Mouse (Mus musculus): Measurements from ENCODE around the gene Rnf216. TPM values are rescaled to one million over a fixed set of nuclear protein-coding genes. Genes with fewer than 3 reads are reported as not detected.

Rnf216 gene
- polyA plus RNA-seq, 1 experiment from 2014 or later = 46.9 TPM

DNA sequence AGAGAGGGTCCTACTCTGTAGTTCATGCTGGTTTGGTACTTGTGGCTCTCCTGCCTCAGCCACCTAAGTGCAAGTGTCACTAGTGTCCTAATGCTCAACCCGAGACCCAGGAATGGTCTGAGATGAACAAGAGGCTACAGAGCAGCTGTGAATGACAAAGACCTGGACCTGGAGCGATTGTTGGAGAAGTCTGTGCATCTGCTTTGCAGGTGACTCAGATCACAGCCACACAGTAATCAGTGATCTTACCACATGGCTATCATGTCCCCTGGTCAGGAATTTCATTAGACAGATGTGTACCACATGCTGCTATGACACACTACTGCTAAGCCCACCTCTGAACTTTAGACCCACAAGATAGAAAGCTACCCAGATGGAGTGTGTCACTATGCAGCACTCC is 118.0 kb downstream of the Rnf216 start:
- no peak overlapping the region for H3K27ac ChIP-seq
- WGBS = 83% methylated on average over 2 of the region's 2 CpGs
- H3K27me3 ChIP-seq = no peaks in the 10 kb centered on the region
- H3K4me2 ChIP-seq = no peak overlapping the region
- H3K36me3 ChIP-seq = peaks cover 56% of the 10 kb centered on the region
- no peak overlapping the region for H3K4me3 ChIP-seq (replicated peaks)
- ATAC-seq (replicated peaks; ENCODE audit: low FRiP score) = no peak
- peaks cover 26% of the 10 kb centered on the region for H3K4me1 ChIP-seq
- no peak overlapping the region for H3K9ac ChIP-seq
- no peaks in the 10 kb centered on the region for H3K9me3 ChIP-seq (replicated peaks)

DNA sequence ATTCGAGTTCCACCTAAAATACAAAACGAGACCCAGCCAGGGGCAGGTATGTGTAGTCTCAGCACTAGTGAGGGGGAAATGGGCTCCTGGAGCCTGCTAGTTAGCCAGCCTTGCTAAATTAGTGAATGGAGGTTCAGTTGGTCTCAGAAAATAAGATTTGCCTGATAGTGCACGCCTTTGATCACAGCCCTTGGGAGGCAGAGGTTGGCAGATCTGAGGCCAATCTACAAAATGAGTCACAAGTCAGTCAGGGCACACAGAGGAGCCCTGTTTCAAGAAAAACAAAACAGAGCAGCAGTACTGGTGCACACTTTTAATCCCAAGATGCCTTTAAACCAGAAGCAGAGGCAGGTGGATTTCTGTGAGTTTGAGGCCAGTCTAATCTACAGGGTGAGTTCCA is 123.6 kb downstream of the Rnf216 start:
- H3K27me3 ChIP-seq = no peaks in the 10 kb centered on the region
- H3K9me3 ChIP-seq (replicated peaks) = no peaks in the 10 kb centered on the region
- no peak overlapping the region for H3K4me3 ChIP-seq (replicated peaks)
- H3K27ac ChIP-seq = peak overlapping the region; percentile 42
- WGBS = 68% methylated on average over 3 of the region's 3 CpGs
- 0 out of 2 replicates have a peak, but pooled peaks have one; percentile 12 for ATAC-seq (replicated peaks; ENCODE audit: low FRiP score)
- H3K36me3 ChIP-seq = peaks cover 43% of the 10 kb centered on the region
- no peak overlapping the region for H3K4me2 ChIP-seq
- H3K4me1 ChIP-seq = peaks cover 8% of the 10 kb centered on the region; the same call in 1 of the 2 replicates
- no peak overlapping the region for H3K9ac ChIP-seq

GRCm38 (mm10) chr5:142988520-142988919 is 124.3 kb downstream of the Rnf216 start:
- H3K36me3 ChIP-seq = peaks cover 36% of the 10 kb centered on the region
- no peak overlapping the region for H3K4me3 ChIP-seq (replicated peaks)
- no peaks in the 10 kb centered on the region for H3K27me3 ChIP-seq
- H3K9ac ChIP-seq = no peak overlapping the region
- H3K4me2 ChIP-seq = no peak overlapping the region
- H3K27ac ChIP-seq = no peak overlapping the region
- no peak for ATAC-seq (replicated peaks; ENCODE audit: low FRiP score)
- H3K9me3 ChIP-seq (replicated peaks) = no peaks in the 10 kb centered on the region
- WGBS = 82% methylated on average over 5 of the region's 5 CpGs
- H3K4me1 ChIP-seq = peaks cover 8% of the 10 kb centered on the region; the same call in 1 of the 2 replicates

DNA sequence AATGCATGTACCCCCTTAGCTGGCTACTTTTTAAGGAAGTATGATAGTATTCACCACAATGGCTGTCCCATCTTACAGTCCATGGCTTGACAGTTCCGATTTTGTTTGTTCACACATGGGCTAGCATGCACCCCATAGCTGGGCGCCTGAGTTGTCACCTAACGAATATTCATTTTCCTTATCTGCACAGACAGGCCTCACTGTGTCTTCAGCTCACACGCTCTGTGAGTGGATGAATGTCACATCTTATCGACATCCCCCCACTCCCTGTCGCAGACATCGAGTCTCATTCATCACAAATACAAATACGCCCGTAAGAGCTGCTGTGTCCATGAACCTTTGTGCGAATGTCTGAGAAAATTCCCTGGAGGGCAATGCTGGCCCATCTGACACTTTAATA is 128.5 kb downstream of the Rnf216 start:
- ATAC-seq (replicated peaks; ENCODE audit: low FRiP score) = no peak
- 84% methylated on average over 10 of the region's 10 CpGs for WGBS
- Histone ChIP-seq H3K9ac (no peak overlapping the region), H3K4me3 (replicated peaks) (no peak overlapping the region), H3K27ac (no peak overlapping the region), H3K36me3 (no peaks in the 10 kb centered on the region), H3K27me3 (no peaks in the 10 kb centered on the region), H3K9me3 (replicated peaks) (no peaks in the 10 kb centered on the region), H3K4me2 (no peak overlapping the region), H3K4me1 (peaks cover 10% of the 10 kb centered on the region)

DNA sequence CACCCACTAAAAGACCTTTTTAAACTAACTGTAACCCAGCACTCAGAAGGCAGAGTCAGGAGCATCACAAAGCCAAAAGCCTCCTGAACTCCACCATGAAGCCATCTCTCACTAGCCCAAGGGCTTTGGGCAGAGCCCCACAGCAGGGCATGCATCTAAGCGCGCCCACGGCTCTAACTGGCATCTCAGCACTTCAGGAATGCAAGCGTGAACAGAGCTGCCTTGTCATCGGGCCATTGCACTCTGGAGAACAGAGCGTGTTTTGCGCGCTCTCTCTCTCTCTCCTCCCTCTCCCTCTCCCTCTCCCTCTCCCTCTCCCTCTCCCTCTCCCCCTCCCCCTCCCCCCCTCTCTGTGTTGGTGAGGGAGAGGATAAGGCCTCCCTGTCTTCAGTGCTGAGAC is 129.6 kb downstream of the Rnf216 start:
- no peaks in the 10 kb centered on the region for H3K9me3 ChIP-seq (replicated peaks)
- no peak overlapping the region for H3K9ac ChIP-seq
- H3K36me3 ChIP-seq = no peaks in the 10 kb centered on the region
- H3K4me1 ChIP-seq = peaks cover 8% of the 10 kb centered on the region; the same call in 1 of the 2 replicates
- H3K27me3 ChIP-seq = no peaks in the 10 kb centered on the region
- no peak overlapping the region for H3K4me3 ChIP-seq (replicated peaks)
- 62% methylated on average over 8 of the region's 8 CpGs for WGBS
- no peak overlapping the region for H3K4me2 ChIP-seq
- no peak for ATAC-seq (replicated peaks; ENCODE audit: low FRiP score)
- no peak overlapping the region for H3K27ac ChIP-seq

- Histone ChIP-seq H3K9ac (no peak overlapping the region), H3K36me3 (no peaks in the 10 kb centered on the region), H3K9me3 (replicated peaks) (no peaks in the 10 kb centered on the region), H3K27ac (peak overlapping the region; percentile 48; the same call in 1 of the 2 replicates), H3K4me2 (no peak overlapping the region), H3K4me1 (peaks cover 8% of the 10 kb centered on the region; the same call in 1 of the 2 replicates), H3K4me3 (replicated peaks) (no peak overlapping the region), H3K27me3 (no peaks in the 10 kb centered on the region)
- peak; percentile 43; the same call in 1 of the 2 replicates for ATAC-seq (replicated peaks; ENCODE audit: low FRiP score)
- 72% methylated on average over 16 of the region's 16 CpGs for WGBS
Measured at GRCm38 (mm10) chr5:142982046-142982801, 130.6 kb downstream of the Rnf216 start.

DNA sequence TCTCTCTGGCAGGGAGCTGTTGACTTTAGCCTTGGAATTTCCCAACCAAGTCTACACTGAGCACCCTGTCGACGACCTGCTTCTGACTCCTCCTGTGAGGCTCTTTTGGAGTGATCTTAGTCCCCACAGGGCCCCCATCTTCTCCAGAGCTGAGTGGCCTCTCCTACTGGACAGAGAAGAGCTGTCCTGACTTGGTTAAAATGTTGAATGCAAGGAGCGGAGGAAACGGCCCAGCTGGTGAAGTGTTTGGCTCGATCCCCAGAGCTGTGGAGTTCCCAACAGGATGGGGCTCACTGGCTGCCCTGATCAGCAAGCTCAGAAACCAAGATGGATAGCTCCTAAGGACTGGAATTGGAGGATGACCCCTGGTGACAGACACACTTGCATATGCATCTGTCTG is 136.3 kb downstream of the Rnf216 start:
- Histone ChIP-seq H3K9me3 (replicated peaks) (no peaks in the 10 kb centered on the region), H3K27me3 (no peaks in the 10 kb centered on the region), H3K4me2 (no peak overlapping the region), H3K4me3 (replicated peaks) (no peak overlapping the region), H3K9ac (no peak overlapping the region), H3K4me1 (peaks cover 22% of the 10 kb centered on the region), H3K36me3 (peaks cover 28% of the 10 kb centered on the region), H3K27ac (peak overlapping the region; percentile 28)
- WGBS = 46% methylated on average over 5 of the region's 5 CpGs
- 0 out of 2 replicates have a peak, but pooled peaks have one; percentile 8 for ATAC-seq (replicated peaks; ENCODE audit: low FRiP score)

DNA sequence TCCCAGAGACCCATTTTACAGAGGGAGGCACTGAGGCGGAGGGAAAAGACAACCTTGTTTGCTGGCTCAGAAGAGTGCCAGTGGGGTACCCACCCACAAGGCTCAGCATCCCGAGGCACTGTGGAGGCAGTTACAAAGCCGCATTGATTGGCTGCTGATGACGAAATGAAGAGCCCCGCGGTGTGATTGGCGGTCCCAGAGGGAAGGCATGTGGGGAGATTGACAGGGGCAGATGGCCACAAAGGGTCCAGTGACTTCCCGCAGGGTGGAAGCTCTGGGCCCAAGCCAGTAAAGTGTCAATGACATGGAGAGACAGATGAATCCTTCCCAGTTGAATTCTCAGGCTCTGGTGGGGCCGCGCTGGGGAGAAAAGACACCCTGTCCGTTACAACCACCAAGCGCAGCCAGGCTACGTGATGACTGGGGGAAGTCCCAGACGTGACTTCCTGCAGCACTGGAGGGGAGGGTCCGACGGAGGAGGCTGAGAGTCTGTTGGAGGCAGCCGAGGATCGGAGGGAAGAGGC is 138.1 kb downstream of the Rnf216 start:
- H3K9ac ChIP-seq = no peak overlapping the region
- H3K4me2 ChIP-seq = peak overlapping the region; percentile 30
- H3K4me1 ChIP-seq = peaks cover 22% of the 10 kb centered on the region
- H3K27ac ChIP-seq = peak overlapping the region; percentile 48
- no peaks in the 10 kb centered on the region for H3K9me3 ChIP-seq (replicated peaks)
- peak; percentile 28; the same call in 1 of the 2 replicates for ATAC-seq (replicated peaks; ENCODE audit: low FRiP score)
- no peaks in the 10 kb centered on the region for H3K27me3 ChIP-seq
- 24% methylated on average over 18 of the region's 18 CpGs for WGBS
- H3K4me3 ChIP-seq (replicated peaks) = no peak overlapping the region
- peaks cover 47% of the 10 kb centered on the region for H3K36me3 ChIP-seq

- Histone ChIP-seq H3K4me3 (replicated peaks) (no peak overlapping the region), H3K36me3 (peaks cover 54% of the 10 kb centered on the region), H3K27me3 (no peaks in the 10 kb centered on the region), H3K27ac (no peak overlapping the region), H3K9me3 (replicated peaks) (no peaks in the 10 kb centered on the region), H3K9ac (no peak overlapping the region), H3K4me2 (no peak overlapping the region), H3K4me1 (peaks cover 22% of the 10 kb centered on the region)
- 44% methylated on average over 3 of the region's 3 CpGs for WGBS
- ATAC-seq (replicated peaks; ENCODE audit: low FRiP score) = no peak
Measured at GRCm38 (mm10) chr5:142973971-142974370, 138.8 kb downstream of the Rnf216 start.

DNA sequence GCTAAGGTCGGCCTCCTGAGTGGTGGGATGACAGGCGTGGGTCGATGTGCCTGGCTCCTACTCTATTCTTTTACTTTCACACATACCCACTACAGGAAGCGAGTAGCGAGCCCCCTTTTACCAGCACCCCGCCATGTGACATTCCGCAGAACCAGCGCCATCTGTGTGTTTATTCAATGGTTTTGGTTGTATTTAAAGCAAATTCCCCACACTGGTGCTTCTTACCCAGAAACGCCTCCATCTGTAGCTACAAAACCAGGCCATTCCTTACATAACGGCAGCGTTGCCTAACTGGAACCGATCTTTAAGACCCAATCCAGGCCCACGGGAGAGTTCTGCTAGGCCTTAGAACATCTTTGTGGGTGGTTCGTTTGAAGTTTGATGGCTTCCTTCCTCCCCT is 144.4 kb downstream of the Rnf216 start:
- no peak overlapping the region for H3K9ac ChIP-seq
- H3K4me2 ChIP-seq = no peak overlapping the region
- peaks cover 25% of the 10 kb centered on the region for H3K4me1 ChIP-seq
- H3K9me3 ChIP-seq (replicated peaks) = no peaks in the 10 kb centered on the region
- H3K4me3 ChIP-seq (replicated peaks) = no peak overlapping the region
- no peak for ATAC-seq (replicated peaks; ENCODE audit: low FRiP score)
- H3K27me3 ChIP-seq = no peaks in the 10 kb centered on the region
- H3K27ac ChIP-seq = no peak overlapping the region
- 90% methylated on average over 14 of the region's 14 CpGs for WGBS
- H3K36me3 ChIP-seq = peaks cover 79% of the 10 kb centered on the region

GRCm38 (mm10) chr5:142964650-142965049 is 148.1 kb downstream of the Rnf216 start:
- Histone ChIP-seq H3K9ac (no peak overlapping the region), H3K27ac (peak overlapping the region; percentile 98; the same call in 1 of the 2 replicates), H3K4me3 (replicated peaks) (peak overlapping the region; percentile 60), H3K4me2 (peak overlapping the region; percentile 76), H3K36me3 (peaks cover 41% of the 10 kb centered on the region), H3K4me1 (peaks cover 55% of the 10 kb centered on the region), H3K9me3 (replicated peaks) (no peaks in the 10 kb centered on the region), H3K27me3 (no peaks in the 10 kb centered on the region)
- no peak for ATAC-seq (replicated peaks; ENCODE audit: low FRiP score)
- 86% methylated on average over 6 of the region's 6 CpGs for WGBS

- ATAC-seq (replicated peaks; ENCODE audit: low FRiP score) = no peak
- H3K4me2 ChIP-seq = peak overlapping the region; percentile 76
- H3K9ac ChIP-seq = peak overlapping the region; percentile 31; the same call in 1 of the 2 replicates
- no peaks in the 10 kb centered on the region for H3K9me3 ChIP-seq (replicated peaks)
- peak overlapping the region; percentile 60 for H3K4me3 ChIP-seq (replicated peaks)
- H3K36me3 ChIP-seq = peaks cover 34% of the 10 kb centered on the region
- WGBS = 41% methylated on average over 17 of the region's 17 CpGs
- peak overlapping the region; percentile 98 for H3K27ac ChIP-seq
- peaks cover 58% of the 10 kb centered on the region for H3K4me1 ChIP-seq
- no peaks in the 10 kb centered on the region for H3K27me3 ChIP-seq
Measured at GRCm38 (mm10) chr5:142963705-142964494, 148.9 kb downstream of the Rnf216 start.

All from kidney, embryonic 15.5 days (tissue).